Mouse (Mus musculus) macrophage (primary cell): Measurements from ENCODE around the gene H2afz. TPM values are rescaled to one million over a fixed set of nuclear protein-coding genes. Genes with fewer than 3 reads are reported as not detected.

Source experiments
- H3K27ac ChIP-seq: fragments of 350-480 bp; formaldehyde crosslinking; 2 replicates; pipeline ENCODE4 v1.9.0; 2021
- H3K36me3 ChIP-seq: fragments of 350-480 bp; formaldehyde crosslinking; 2 replicates; pipeline ENCODE4 v1.9.0; 2021; ENCODE audit errors: inconsistent target
- H3K4me3 ChIP-seq: fragments of 350-480 bp; formaldehyde crosslinking; 2 replicates; pipeline ENCODE4 v1.9.0; 2021; ENCODE audit errors: inconsistent target
- H3K79me2 ChIP-seq: fragments of 350-480 bp; formaldehyde crosslinking; 2 replicates; pipeline ENCODE4 v1.9.0; 2021; ENCODE audit errors: inconsistent target
- WGBS: methylation state at CpG from one replicate; pipeline ENCODE4 v1.1.7; 2026; ENCODE audit warnings: inconsistent platforms; ENCODE audit not compliant: missing documents; 5-methylcytosine and 5-hydroxymethylcytosine counted together
- polyA plus RNA-seq: library from polyadenylated mRNA; stranded (reverse); fragments of 250-400 nt; gene quantifications from 3 replicates; pipeline ENCODE4 v1.2.4, GENCODE M21; 2018; ENCODE audit warnings: inconsistent platforms
- total RNA-seq, 78 experiments: library from RNA; depleted of rRNA; stranded (reverse); fragments of 250-400 nt; gene quantifications; 1 replicate in 9 of 78; 2 replicates in 24 of 78; 3 replicates in 43 of 78; 4 replicates in 2 of 78; pipeline ENCODE4 v1.2.4; 2018; ENCODE audit warnings: inconsistent platforms in 56 of 78

The H2afz gene
- 10 to 100 TPM; 20.2 to 78.1 (median 45.3) TPM for total RNA-seq (2018; cell fraction: chromatin; rRNA removed)
- total RNA-seq (2018; cell fraction: cytosol; rRNA removed), result 100 to 1,000 TPM; 120 to 200 (median 162) TPM
- 100 to 1,000 TPM in 6 of 26 experiments, 10 to 100 TPM in 20; 39.3 to 168 (median 74.9) TPM for total RNA-seq (2018; cell fraction: nucleus; rRNA removed)
- 124 to 262 TPM (median 236 TPM) in 3 replicates for polyA plus RNA-seq

DNA sequence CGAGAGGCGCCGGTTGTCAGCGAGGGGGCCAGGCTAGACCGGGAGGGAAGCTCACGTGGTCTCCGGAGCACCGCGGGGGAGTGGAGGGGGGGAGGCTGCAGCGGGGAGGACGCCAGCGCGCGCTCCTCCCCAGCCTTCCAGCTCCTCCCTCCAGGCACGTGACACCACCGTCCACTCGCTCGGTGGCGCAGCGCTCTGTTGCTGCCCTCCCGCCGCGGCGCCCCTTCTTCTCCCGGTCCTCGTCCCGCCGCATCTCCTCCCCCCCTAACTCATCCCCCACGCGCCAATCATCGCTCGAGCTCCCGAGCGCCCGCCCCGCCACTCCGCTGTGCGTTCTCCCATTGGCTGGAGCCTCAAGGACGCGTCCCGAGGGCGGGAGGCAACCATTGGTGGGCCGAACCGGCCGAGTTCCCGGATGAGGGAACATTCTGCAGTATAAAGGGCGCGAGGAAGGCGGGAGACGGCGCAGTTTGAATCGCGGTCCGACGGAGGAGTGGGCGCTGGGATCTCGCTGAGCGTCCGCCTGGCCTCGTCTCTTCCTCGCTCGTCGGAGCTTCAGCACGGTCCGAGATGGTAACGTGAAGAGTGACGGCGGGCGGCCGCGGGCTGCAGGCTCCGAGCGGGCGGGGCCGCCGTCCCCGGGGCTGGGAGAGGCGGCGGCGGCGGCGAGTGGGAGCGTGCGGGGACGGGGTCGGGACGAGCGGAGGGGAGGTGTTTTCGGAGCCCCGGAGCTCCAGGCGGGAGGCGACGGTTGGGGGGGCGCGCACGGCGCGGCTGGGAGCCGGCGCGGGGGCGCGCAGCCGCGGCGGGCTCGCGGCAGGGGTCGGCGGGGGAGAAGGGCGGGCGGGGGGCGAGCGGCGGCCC, at the start of gene H2afz:
TSS of gene H2afz (plus strand) at position 364 of the 864 bp plus-strand sequence.
- under 1% methylated on average over 85 of the region's 115 CpGs for WGBS
- no peaks in the 10 kb centered on the region for H3K36me3 ChIP-seq
- peak within 1 kb of the TSS; percentile 77 for H3K4me3 ChIP-seq
- H3K79me2 ChIP-seq, result peaks cover 30% of the 10 kb centered on the region
- H3K27ac ChIP-seq, result peak within 1 kb of the TSS; percentile 82

DNA sequence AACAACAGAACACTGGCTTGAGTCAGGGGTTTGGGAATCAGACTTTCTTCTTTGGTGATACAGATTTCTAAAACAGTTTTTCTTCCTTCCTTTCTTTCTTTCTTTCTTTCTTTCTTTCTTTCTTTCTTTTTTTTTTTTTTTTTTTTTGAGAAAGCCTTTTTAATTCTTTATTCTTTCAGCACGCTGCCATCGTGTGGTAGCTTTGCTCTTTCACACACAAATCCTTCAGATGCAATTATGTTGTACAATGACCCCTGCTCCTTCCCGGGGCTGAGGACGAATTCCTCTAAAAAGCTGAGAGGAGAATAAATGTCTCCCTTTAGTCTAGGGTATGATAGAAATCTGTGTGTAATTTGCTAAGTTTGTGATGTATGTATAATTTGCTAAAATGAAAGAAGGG, 45.6 kb upstream of the H2afz start:
- no peaks in the 10 kb centered on the region for H3K79me2 ChIP-seq
- 80% methylated on average over 1 of the region's 4 CpGs for WGBS
- H3K27ac ChIP-seq, result no peak overlapping the region
- H3K36me3 ChIP-seq, result no peaks in the 10 kb centered on the region
- no peak overlapping the region for H3K4me3 ChIP-seq

DNA sequence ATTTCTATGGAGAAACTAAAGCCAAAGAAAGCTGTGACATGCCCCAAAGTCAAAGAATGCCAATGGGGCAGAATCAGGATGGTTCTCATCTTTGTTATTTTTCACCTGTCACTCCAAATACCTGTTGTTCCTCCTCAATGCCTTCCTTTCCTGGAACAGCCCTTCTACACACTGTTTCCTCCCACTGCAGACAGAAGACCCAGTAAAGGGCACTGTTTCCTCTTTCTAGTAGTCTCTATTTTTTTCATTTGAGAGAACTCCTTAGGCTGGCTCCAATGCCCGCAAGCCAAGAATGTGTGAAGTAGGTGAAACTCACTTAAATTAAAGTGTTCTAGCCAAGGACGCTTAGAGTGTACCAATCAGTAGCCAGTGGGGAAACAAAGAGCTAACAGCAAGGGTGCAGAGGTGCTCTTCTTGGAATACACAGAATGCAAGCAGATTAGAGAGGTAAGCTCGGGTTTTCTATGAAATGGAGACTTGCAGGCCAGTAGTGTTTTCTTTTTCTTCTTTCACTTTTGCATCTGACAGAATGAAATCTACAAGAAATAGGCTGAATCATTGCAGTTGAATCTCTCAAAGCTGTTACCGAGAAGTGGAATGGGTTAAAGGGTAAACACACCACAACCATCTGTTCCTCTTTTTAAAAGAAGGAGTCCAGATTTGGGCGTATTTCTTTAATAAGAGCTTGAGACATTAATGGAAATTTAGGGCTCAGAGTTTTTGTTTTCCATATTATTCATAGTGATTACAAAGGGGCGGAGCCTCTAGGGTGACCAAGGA, 43.4 kb upstream of the H2afz start:
- Histone ChIP-seq H3K4me3 (no peak overlapping the region), H3K36me3 (no peaks in the 10 kb centered on the region), H3K27ac (peak overlapping the region; percentile 22; the same call in 1 of the 2 replicates), H3K79me2 (no peaks in the 10 kb centered on the region)
- 24% methylated on average over 6 of the region's 6 CpGs for WGBS

DNA sequence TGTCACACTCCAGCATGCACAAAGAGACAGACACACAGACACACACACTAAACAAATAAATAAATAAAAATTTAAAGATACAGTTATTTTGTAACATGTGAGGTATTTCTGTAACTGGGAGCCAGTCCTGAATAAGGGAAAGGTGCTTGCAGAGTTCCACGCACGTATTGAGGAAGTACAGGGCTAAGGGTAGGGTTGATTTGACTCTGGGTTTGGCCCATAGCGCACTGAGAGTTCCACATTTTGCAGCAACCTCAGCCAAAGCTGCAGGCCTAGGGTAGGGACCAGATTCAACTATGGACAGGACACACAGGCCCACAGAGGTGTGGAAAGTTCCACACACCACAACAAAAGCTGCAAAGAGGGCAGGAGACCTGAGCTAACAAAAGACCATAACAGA, 41.0 kb upstream of the H2afz start:
- Histone ChIP-seq H3K27ac (no peak overlapping the region), H3K79me2 (no peaks in the 10 kb centered on the region), H3K4me3 (no peak overlapping the region), H3K36me3 (no peaks in the 10 kb centered on the region)
- 41% methylated on average over 3 of the region's 3 CpGs for WGBS

DNA sequence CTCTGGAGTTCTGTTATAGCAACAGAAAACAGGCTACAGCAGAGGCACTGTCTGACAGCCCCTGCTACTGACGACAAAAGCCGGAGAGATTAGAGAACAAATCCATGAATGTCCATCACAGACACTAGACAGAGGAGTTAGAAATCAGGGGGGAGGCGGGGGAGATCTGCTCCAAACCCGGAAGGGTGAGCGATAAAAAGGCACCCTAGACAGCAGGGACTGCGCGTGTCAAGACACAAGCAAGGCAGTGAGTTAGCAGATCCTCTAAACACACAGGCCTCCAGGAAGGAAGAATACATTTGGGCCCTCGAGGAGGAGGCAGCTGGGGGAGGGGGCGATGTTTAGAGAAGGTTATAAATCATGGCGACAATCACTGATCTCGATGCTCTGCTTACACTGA, 36.6 kb upstream of the H2afz start:
- no peaks in the 10 kb centered on the region for H3K79me2 ChIP-seq
- no peaks in the 10 kb centered on the region for H3K36me3 ChIP-seq
- no peak overlapping the region for H3K27ac ChIP-seq
- 54% methylated on average over 11 of the region's 11 CpGs for WGBS
- no peak overlapping the region for H3K4me3 ChIP-seq

DNA sequence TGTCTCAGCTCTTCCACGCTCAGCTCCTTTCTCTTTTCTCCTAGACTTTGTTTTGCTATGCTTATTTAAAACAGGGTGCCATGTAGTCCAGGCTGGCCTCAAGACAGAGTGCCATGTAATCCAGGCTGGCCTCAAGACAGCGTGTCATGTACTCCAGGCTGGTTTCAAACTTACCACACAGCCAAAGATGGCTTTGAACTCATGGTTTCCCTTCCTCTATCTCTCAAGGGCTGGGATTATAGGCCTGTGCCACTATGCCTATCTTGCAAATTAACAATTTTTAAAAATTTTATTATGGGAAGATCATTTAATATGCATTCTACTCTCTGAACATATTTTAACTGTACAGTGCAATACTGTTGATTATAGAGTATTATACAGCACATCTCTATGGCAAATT, 33.1 kb upstream of the H2afz start:
- Histone ChIP-seq H3K4me3 (no peak overlapping the region), H3K27ac (no peak overlapping the region)
- WGBS, result 80% methylated on average over 2 of the region's 2 CpGs

DNA sequence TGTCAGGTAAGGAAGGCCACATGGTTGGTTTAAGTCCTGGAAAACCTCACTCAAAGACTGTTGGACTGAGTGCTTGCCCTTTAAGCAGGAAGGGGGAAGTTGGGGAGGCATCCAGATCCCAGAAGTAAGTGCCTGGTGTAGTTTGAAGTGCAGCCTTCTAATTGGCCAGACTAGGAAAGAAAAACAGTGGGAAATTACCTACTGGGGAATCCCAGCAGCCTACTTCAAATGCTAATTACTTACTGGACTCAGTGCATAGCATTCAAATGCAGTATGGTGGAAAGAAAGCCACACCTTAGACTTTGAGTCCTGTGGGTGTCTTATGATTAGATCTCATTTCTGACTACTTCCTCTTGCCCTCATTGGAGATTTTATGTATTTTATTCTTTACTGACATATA, 31.2 kb upstream of the H2afz start:
- Histone ChIP-seq H3K4me3 (no peak overlapping the region), H3K27ac (no peak overlapping the region), H3K79me2 (no peaks in the 10 kb centered on the region), H3K36me3 (no peaks in the 10 kb centered on the region)

More for the DNA sequence above, 33.1 kb upstream of the H2afz start:
- H3K36me3 ChIP-seq, result no peaks in the 10 kb centered on the region
- H3K79me2 ChIP-seq, result no peaks in the 10 kb centered on the region

DNA sequence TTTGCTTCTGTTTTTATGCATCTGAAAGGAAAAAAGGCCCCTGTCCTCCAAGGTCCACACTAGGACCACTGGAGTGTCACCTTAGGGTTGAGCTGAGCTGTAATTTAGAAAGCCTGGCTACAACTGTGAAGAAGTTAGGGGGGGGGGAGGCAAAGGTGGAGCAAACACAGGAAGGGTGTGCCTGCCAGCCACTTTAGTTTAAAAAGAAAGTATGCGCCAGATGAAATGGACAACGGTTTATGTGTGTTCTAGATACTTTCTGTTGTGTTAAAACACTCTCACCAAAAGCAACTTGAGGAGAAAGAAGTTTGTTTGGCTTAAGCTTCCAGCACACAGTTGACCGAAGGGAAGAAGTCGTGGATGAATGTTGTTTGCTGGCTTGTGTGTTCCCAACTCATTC, 30.6 kb upstream of the H2afz start:
- WGBS, result 87% methylated on average over 4 of the region's 4 CpGs
- Histone ChIP-seq H3K79me2 (no peaks in the 10 kb centered on the region), H3K27ac (no peak overlapping the region), H3K4me3 (no peak overlapping the region), H3K36me3 (no peaks in the 10 kb centered on the region)

DNA sequence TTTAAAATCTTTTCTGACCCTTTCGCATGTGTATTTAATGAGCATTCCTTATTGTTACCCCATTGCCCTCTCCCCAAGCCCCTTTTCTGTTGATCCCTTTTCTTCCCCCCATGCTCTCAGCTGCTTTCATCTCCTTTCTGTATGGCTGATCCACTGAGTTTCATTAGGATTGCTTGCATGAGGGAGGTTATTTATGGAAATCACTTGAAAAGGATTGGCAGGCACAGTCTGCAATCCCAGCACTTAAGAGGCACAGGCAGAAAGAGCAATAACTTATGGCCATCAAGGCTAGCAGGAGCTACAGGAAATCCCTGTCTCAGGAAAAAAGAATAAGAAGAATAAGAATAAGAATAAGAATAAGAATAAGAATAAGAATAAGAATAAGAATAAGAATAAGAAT, 27.7 kb upstream of the H2afz start:
- H3K4me3 ChIP-seq, result no peak overlapping the region
- WGBS, result 95% methylated on average over 1 of the region's 1 CpGs
- H3K79me2 ChIP-seq, result no peaks in the 10 kb centered on the region
- no peaks in the 10 kb centered on the region for H3K36me3 ChIP-seq
- H3K27ac ChIP-seq, result no peak overlapping the region

DNA sequence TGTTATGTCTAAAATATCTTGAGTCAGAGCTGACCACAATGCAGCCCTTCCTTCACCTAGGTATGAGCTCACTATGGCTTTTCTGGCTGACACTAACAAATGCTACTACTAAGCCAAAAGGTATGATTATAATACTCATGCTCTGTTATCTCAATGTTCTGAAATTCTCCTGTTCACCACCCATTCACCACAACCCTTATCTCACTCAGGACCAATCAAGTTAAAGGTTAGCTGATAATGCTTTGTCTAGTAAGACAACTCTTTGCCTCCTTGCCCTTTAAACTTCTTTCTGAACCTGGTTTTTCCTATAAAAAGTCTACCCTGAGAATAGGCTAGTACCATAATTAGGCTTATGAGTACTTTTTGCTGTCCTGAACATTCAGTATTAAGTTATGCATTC, 26.1 kb upstream of the H2afz start:
- no peak overlapping the region for H3K4me3 ChIP-seq
- H3K36me3 ChIP-seq, result no peaks in the 10 kb centered on the region
- H3K27ac ChIP-seq, result no peak overlapping the region
- H3K79me2 ChIP-seq, result no peaks in the 10 kb centered on the region

DNA sequence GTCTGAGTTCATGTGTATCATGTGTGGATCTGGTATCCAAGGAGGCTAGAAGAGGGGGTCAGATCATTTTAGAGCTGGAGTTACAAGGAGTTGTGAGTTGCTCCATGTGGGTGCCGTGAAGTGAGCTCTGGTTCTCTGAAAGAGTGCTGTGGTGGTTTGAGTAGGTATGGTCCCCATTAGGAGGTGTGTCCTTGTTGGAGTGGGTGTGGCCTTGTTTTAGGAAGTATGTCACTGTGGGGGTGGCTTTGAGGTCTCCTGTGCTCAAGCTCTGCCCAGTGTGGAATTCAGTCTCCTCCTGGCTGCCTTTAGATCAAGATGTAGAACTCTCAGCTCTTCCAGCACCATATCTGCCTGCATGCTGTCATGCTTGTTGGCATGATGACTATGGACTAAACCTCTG, 21.3 kb upstream of the H2afz start:
- Histone ChIP-seq H3K36me3 (no peaks in the 10 kb centered on the region), H3K4me3 (no peak overlapping the region), H3K27ac (no peak overlapping the region), H3K79me2 (no peaks in the 10 kb centered on the region)
- WGBS, result 100% methylated on average over 1 of the region's 1 CpGs

DNA sequence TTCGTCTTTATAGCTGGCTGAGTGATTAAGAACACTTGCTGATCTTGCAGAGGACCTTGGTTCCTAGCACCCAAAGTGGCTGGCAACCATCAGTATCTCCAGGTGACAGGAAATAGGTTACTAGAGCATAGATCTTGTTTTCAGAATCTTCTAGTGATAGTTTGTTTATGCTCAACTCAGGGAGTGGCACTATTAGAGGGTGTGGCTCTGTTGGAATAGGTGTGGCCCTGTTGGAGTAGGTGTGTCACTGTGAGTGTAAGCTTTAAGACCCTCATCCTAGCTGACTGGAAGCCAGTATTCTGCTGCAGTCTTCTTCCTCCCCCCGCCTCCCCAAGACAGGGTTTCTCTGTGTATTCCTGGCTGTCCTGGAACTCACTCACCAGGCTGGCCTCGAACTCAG, 20.0 kb upstream of the H2afz start:
- no peaks in the 10 kb centered on the region for H3K36me3 ChIP-seq
- 93% methylated on average over 3 of the region's 3 CpGs for WGBS
- H3K4me3 ChIP-seq, result no peak overlapping the region
- H3K27ac ChIP-seq, result no peak overlapping the region
- no peaks in the 10 kb centered on the region for H3K79me2 ChIP-seq

DNA sequence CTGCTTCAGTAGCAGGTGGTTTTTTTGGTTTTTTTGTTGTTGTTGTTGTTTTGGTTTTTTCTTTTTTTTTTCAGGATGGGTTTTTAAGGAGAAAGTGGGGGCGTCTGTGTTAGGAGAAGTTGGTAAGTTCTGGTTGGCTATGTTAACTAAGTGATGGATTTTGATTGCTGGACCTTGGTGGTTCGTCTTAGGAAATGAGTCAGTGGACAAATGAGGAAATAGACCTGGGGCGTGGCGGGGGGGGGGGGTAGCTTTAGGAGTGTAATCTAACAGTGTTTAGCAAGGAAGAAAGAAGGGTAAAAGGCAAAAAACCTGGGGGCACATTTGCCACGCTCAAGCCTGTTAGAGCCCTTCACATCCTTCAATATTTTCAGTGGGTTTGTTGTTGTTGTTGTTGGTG, 17.7 kb upstream of the H2afz start:
- 10% methylated on average over 5 of the region's 5 CpGs for WGBS
- Histone ChIP-seq H3K27ac (peak overlapping the region; percentile 52), H3K4me3 (no peak overlapping the region), H3K79me2 (no peaks in the 10 kb centered on the region), H3K36me3 (no peaks in the 10 kb centered on the region)

DNA sequence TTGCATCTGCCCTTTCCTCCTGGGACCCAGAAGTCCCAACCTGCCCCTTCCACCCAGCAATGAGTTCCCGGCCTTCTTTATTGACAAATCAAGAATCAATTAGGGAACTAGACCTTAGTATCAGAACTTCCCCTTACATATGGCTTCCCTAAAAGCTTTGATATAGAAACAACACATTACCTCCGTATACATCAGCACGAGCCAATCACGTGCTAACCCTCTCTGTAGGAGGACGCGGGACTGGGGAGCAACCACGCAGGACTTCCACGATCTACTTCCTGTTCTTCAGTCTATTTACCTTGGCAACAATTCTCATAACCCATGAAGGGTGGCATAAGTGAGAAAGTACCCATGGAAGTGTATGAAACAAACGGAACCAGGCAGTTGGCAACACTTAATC, 15.9 kb upstream of the H2afz start:
- Histone ChIP-seq H3K4me3 (no peak overlapping the region), H3K27ac (no peak overlapping the region), H3K36me3 (no peaks in the 10 kb centered on the region), H3K79me2 (no peaks in the 10 kb centered on the region)
- 46% methylated on average over 9 of the region's 9 CpGs for WGBS

DNA sequence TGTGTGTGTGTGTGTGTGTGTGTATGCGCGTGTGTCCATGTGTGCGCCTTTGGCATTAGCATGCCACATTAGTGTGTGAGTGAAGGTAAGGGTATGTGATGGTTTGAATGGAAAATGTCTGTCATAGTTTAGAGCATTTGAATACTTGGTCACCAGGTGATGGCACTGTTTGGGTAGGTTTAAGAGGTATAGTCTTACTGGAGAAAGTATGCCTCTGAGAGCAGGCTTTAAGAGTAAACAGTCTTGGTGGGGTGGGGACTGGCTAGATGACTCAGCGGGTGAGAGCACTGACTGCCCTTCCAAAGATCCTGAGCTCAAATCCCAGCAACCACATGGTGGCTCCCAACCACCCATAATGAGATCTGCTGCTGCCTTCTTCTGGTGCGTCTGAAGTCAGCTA, 14.6 kb upstream of the H2afz start:
- Histone ChIP-seq H3K36me3 (no peaks in the 10 kb centered on the region), H3K4me3 (no peak overlapping the region), H3K79me2 (no peaks in the 10 kb centered on the region), H3K27ac (no peak overlapping the region)
- 91% methylated on average over 4 of the region's 5 CpGs for WGBS
